Comparison of ENCODE assay signal across 15 mouse cellular contexts in genomic region chr4:124593210-124593609, GRCm38 (mm10). TPM values are rescaled to one million over a fixed set of nuclear protein-coding genes. Genes with fewer than 3 reads are reported as not detected.
"Had no signal": no experiment of that assay in that cellular context is flagged by ENCODE, and none has a peak within 500 bp of the region (broad histone marks: within the 10 kb centered on the region; RNA-seq: fewer than 3 reads in every experiment).

No protein-coding gene starts in this region.

- DNase-seq: kidney, postnatal 25 days; liver, embryonic 13.5 days; liver, postnatal 0 days; right cerebral cortex, postnatal 4 days; spleen, adult 18-20 months; thymus, adult 18-20 months; thymus, postnatal 14 days had no signal

- H3K9ac ChIP-seq: limb, embryonic 15.5 days; liver, embryonic 13.5 days; liver, postnatal 0 days; lung, embryonic 15.5 days; midbrain, embryonic 13.5 days; neural tube, embryonic 15.5 days had no signal

- H3K36me3 ChIP-seq: limb, embryonic 15.5 days; liver, embryonic 13.5 days; lung, embryonic 15.5 days; midbrain, embryonic 13.5 days; neural tube, embryonic 15.5 days had no signal

- H3K4me2 ChIP-seq: limb, embryonic 15.5 days; liver, embryonic 13.5 days; lung, embryonic 15.5 days; midbrain, embryonic 13.5 days; neural tube, embryonic 15.5 days had no signal

- ATAC-seq: liver, postnatal 0 days; midbrain, embryonic 13.5 days had no signal

- H3K9me3 ChIP-seq: limb, embryonic 15.5 days; liver, embryonic 13.5 days; lung, embryonic 15.5 days; midbrain, embryonic 13.5 days; neural tube, embryonic 15.5 days had no signal

- H3K4me3 ChIP-seq: left cerebral cortex, adult 2 months; limb, embryonic 15.5 days; liver, embryonic 13.5 days; lung, embryonic 15.5 days; midbrain, embryonic 13.5 days; myocyte; neural tube, embryonic 15.5 days had no signal

- H3K4me1 ChIP-seq: lung, embryonic 15.5 days had no signal

- H3K27ac ChIP-seq: left cerebral cortex, adult 2 months; limb, embryonic 15.5 days; liver, embryonic 13.5 days; lung, embryonic 15.5 days; midbrain, embryonic 13.5 days; neural tube, embryonic 15.5 days had no signal

RNA-seq across cellular contexts. Expression of gene 3100002H09Rik, which starts 17.4 kb away (rescaled TPM):
- total RNA-seq: megakaryocyte-erythroid progenitor cell, adult 5-6 weeks had no signal
- polyA plus RNA-seq: limb, embryonic 11.5 days; limb, embryonic 15.5 days; liver, embryonic 13.5 days; liver, postnatal 0 days; lung, embryonic 15.5 days; myocyte had no signal
